Mouse (Mus musculus): ENCODE measurements around the gene Gprin2. TPM values are rescaled to one million over a fixed set of nuclear protein-coding genes. Genes with fewer than 3 reads are reported as not detected.

Gprin2 gene
- polyA plus RNA-seq, 1 experiment from 2014 or later = 5.3 TPM

DNA sequence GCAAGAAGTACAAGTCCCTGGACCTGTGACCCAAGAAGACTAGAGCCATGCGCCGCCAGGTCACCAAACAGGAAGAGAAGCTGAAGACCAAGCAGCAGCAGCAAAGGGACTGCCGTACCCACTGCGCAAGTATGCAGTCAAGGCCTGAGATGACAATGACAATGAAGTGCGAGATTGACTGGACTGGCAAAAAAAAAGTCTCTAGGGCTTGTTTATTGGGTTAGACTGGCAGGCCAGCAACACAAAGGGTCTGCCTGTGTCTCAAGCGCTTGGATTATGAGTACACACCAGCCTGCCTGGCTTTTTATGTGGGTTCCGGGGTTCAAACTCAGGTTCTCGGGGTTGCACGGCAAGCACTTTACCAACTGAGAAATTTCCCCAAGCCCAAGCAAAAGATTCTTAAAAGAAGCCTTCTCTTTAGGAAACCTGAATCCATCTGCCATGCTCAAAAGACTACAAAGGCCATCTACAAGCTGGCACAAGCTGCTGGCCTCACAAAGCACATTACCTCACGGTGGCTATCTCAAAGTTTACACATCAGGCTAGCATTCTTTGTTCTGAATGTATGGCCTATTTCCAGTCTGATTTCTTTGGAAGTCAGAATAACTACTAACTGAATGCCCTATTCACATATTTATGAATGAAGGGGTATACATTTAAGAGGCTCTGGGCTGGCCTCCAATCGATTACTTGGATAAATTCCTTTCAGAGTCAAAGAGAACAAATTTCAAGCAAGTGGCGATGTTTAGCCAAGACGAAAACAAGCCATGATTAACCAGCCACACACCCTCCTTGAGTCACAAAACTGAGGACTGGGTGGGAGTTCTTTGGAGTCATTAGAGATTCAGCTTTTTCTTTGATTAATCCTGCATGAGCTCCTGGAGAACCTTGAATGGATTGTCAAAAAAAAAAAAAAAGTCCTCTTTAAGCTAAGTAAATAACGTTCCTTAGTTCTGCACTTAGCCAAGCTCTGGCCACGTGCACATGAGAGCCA, 61.5 kb downstream of the Gprin2 start:
- 74% methylated on average over 15 of the region's 15 CpGs for WGBS
- Histone ChIP-seq H3K4me3 (replicated peaks) (no peak overlapping the region), H3K9me3 (replicated peaks) (no peaks in the 10 kb centered on the region), H3K27me3 (replicated peaks) (no peaks in the 10 kb centered on the region), H3K36me3 (no peaks in the 10 kb centered on the region), H3K9ac (replicated peaks) (no peak overlapping the region), H3K27ac (replicated peaks) (no peak overlapping the region), H3K4me2 (no peak overlapping the region), H3K4me1 (no peaks in the 10 kb centered on the region)
- no peak for ATAC-seq (ENCODE audit: low FRiP score)

Other genes starting within 250 kb of the Gprin2 start
- not detected in 2 replicates for gene Rbp3, start 247.7 kb downstream of the Gprin2 start, polyA plus RNA-seq (2015; fragmentation: Nextera tagmentation; extraction: Ambion mirVana)
- 0.84 and 0.96 TPM in 2 replicates for gene Zfp488, start 222.9 kb downstream of the Gprin2 start, polyA plus RNA-seq (2015; fragmentation: Nextera tagmentation; extraction: Ambion mirVana)
- gene Gm30083, start 186.5 kb downstream of the Gprin2 start, polyA plus RNA-seq (2015; fragmentation: Nextera tagmentation; extraction: Ambion mirVana) = not detected in 2 replicates
- gene Gm5460, start 184.9 kb downstream of the Gprin2 start, polyA plus RNA-seq (2015; fragmentation: Nextera tagmentation; extraction: Ambion mirVana) = not detected in 2 replicates
- gene Antxrl, start 148.9 kb downstream of the Gprin2 start, polyA plus RNA-seq (2015; fragmentation: Nextera tagmentation; extraction: Ambion mirVana) = not detected in 2 replicates
- gene Anxa8, start 115.7 kb downstream of the Gprin2 start, polyA plus RNA-seq (2015; fragmentation: Nextera tagmentation; extraction: Ambion mirVana) = 0.41 and 3.7 TPM in 2 replicates
- 0.49 and 0.69 TPM in 2 replicates for gene A630023A22Rik, start 98.9 kb downstream of the Gprin2 start, polyA plus RNA-seq (2015; fragmentation: Nextera tagmentation; extraction: Ambion mirVana)
- gene Npy4r, start 49.2 kb downstream of the Gprin2 start, polyA plus RNA-seq (2015; fragmentation: Nextera tagmentation; extraction: Ambion mirVana) = 0.17 and 0.42 TPM in 2 replicates
- 0.87 and 1.2 TPM in 2 replicates for gene Syt15, start 17.9 kb upstream of the Gprin2 start, polyA plus RNA-seq (2015; fragmentation: Nextera tagmentation; extraction: Ambion mirVana)
- gene Shld2, start 108.8 kb upstream of the Gprin2 start, polyA plus RNA-seq (2015; fragmentation: Nextera tagmentation; extraction: Ambion mirVana) = 5.4 and 7.0 TPM in 2 replicates
- 129 and 134 TPM in 2 replicates for gene Glud1, start 109.1 kb upstream of the Gprin2 start, polyA plus RNA-seq (2015; fragmentation: Nextera tagmentation; extraction: Ambion mirVana)
- 0.72 TPM in 1 of 2 replicates, not detected in the other for gene Fam25c, start 153.8 kb upstream of the Gprin2 start, polyA plus RNA-seq (2015; fragmentation: Nextera tagmentation; extraction: Ambion mirVana)
- 354 and 420 TPM in 2 replicates for gene Sncg, start 173.1 kb upstream of the Gprin2 start, polyA plus RNA-seq (2015; fragmentation: Nextera tagmentation; extraction: Ambion mirVana)
- gene Mmrn2, start 173.8 kb upstream of the Gprin2 start, polyA plus RNA-seq (2015; fragmentation: Nextera tagmentation; extraction: Ambion mirVana) = 3.3 and 4.6 TPM in 2 replicates

Measured in neural tube, embryonic 15.5 days (tissue).